Mouse (Mus musculus): ENCODE measurements around the gene Nlrp9a.
"Not testable (repeated sequence)": the region's sequence is repeated elsewhere in the genome, so short reads cannot be mapped to it uniquely, and the experiment has no call there.

Nlrp9a gene

DNA sequence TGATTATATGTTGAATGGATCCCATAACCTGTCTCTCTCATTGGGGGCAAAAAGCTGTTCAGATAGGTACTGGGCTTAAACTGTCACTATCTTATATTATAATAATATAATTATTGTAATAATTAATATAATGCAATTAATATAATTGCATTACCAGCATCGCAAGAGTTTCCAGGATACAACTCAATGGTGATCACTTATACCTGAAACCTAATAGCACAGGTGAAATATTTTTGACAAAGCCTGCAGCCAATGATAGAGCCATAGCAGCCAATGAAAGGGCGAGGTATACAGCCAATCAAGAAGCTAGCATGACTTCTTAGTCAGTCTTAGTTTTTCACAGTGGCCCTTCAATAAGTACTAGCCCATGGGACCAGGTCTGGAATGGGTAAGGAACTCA lies at the start of gene Nlrp9a:
Gene Nlrp9a (plus strand): TSS at position 301 of the 400 bp plus-strand sequence.
- DNase-seq (ENCODE audit: inconsistent ontology term) = not testable (repeated sequence)

DNA sequence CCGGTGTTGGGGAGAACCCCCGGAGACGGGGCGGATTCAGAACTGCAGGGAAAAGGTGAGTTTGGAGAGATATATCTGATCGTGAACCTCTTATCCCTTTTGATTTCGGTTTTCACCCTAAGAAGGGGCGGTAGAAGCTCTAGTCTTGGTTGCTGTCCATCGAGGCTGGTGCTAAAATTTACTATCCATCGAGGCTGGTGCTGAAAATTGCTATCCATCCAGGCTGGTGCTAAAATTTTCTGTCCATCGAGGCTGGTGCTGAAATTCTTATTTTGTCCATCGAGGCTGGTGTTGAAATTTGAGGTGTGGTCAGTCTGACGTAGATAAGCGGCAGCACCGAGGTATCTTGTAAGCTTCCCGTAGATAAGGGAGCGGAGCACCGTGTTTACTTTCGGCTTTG lies 45.3 kb upstream of the Nlrp9a start:
- not testable (repeated sequence) for DNase-seq (ENCODE audit: inconsistent ontology term)

DNA sequence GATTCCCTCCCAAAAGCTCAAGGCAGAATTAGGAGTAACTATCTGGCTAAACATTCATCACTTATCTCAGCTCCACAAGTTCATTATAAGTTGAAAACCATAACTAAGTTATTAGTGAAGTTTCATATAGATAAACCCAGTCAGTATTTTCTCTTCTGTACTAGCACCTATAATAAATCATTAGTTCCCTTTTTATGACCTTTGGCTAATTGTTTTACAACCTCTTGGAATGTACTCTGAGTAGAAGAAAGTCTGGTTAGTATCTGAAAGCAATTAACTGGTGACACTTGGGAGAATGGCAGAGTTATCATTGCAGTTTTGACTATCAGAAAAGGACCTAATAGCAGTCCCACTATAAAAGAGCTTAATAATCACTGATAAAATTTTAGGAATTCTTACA lies 54.3 kb downstream of the Nlrp9a start:
- DNase-seq (ENCODE audit: inconsistent ontology term) = no peak

DNA sequence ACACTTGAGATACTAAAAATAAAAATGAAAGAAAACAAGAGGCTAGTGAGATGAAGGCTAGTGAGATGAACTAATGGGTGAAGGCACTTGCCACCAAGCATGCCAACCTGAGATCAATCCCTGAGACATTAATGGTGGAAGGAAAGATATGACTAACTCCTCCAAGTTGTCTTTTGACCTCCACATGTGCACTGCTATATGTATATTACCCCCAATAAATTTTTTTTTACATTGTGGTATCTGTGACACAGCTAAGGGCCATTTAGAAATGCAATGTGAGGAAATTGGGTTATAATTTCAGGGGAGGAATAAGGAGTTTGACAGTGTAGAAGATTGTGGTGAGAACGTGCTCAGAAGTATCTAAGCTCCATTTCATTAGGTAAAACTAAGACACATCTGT lies 55.0 kb downstream of the Nlrp9a start:
- DNase-seq (ENCODE audit: inconsistent ontology term) = no peak

DNA sequence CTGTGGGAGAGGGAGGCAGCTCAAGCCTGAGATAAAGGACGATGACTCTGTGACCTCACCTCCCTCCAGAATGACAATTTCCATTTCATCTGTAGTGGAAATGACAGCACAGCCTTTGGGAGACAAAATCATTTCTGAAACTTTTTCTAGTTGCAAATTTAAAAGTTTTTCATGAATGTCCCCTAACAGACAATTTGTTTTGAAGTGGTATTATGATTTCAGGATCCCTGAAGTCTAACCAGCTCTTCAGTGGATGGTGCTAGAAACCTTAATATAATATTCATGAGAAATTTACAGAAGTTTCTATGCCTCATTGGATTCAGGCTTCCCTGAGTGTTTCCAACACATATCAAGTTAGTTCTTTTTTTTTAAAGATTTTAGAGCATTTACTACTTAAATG lies 83.5 kb downstream of the Nlrp9a start, which contains the start of gene Vmn1r185:
Gene Vmn1r185 (minus strand): TSS at position 101 of the 400 bp plus-strand sequence.
- not testable (repeated sequence) for DNase-seq (ENCODE audit: inconsistent ontology term)

Measured in Muller cell, postnatal 12 days (primary cell).